Mouse (Mus musculus) MEL (cell line): ENCODE measurements around the gene Itgb2.
A peak's percentile ranks its signal among the peaks of the same experiment; 100 is the strongest.

Experiments used
- CTCF ChIP-seq, 3 experiments: IDR thresholded peaks in 2 of 3; conservative IDR thresholded peaks in 1 of 3; 2 replicates each; pipeline ENCODE4 v1.5.1; 2011 to 2012; ENCODE audit warnings: low read length in 3 of 3, low read depth in 2 of 3, mild to moderate bottlenecking in 2 of 3, improper control_type of control experiment in 1 of 3, inconsistent platforms in 1 of 3, mixed read lengths in 1 of 3, moderate library complexity in 1 of 3; ENCODE audit not compliant: control insufficient read depth in 1 of 3, insufficient read depth in 1 of 3, poor library complexity in 1 of 3, severe bottlenecking in 1 of 3
- E2F4 ChIP-seq: IDR thresholded peaks from 2 replicates; pipeline ENCODE4 v1.6.1; 2011; ENCODE audit warnings: low read depth, low read length, improper control_type of control experiment, borderline replicate concordance
- EP300 ChIP-seq, 2 experiments: IDR thresholded peaks; 2 replicates each; pipeline ENCODE4 v1.6.1; 2011; ENCODE audit warnings: improper control_type of control experiment in 2 of 2, low read length in 2 of 2, low read depth in 1 of 2, mild to moderate bottlenecking in 1 of 2
- GATA1 ChIP-seq: IDR thresholded peaks from 2 replicates; pipeline ENCODE4 v1.6.1; 2011; ENCODE audit warnings: low read depth, low read length, improper control_type of control experiment
- JUND ChIP-seq: IDR thresholded peaks from 2 replicates; pipeline ENCODE4 v1.6.1; 2011; ENCODE audit warnings: low read depth, mild to moderate bottlenecking, improper control_type of control experiment, low read length
- KAT2A ChIP-seq: conservative IDR thresholded peaks from 2 replicates; pipeline ENCODE4 v1.6.1; 2012; ENCODE audit warnings: low read depth, low read length, improper control_type of control experiment, inconsistent platforms
- MEF2A ChIP-seq: IDR thresholded peaks from 2 replicates; pipeline ENCODE4 v1.6.1; 2014; ENCODE audit warnings: low read depth, mild to moderate bottlenecking, inconsistent platforms, low read length, improper control_type of control experiment; ENCODE audit not compliant: poor library complexity, insufficient replicate concordance, severe bottlenecking; ENCODE audit errors: extremely low read depth
- MYB ChIP-seq: IDR thresholded peaks from 2 replicates; pipeline ENCODE4 v1.6.1; 2011; ENCODE audit warnings: mild to moderate bottlenecking, low read depth, low read length, improper control_type of control experiment
- POLR2A ChIP-seq, 2 experiments: IDR thresholded peaks; 2 replicates each; pipeline ENCODE4 v1.6.1; 2011 to 2012; ENCODE audit warnings: low read length in 2 of 2, mild to moderate bottlenecking in 2 of 2, control low read depth in 1 of 2, improper control_type of control experiment in 1 of 2, low read depth in 1 of 2, moderate library complexity in 1 of 2; ENCODE audit not compliant: control insufficient read depth in 1 of 2, insufficient read depth in 1 of 2, poor library complexity in 1 of 2
- RAD21 ChIP-seq: IDR thresholded peaks from 2 replicates; pipeline ENCODE4 v1.6.1; 2011; ENCODE audit warnings: mild to moderate bottlenecking, low read depth, low read length, improper control_type of control experiment
- ZC3H11A ChIP-seq: IDR thresholded peaks from 2 replicates; pipeline ENCODE4 v1.6.1; 2012; ENCODE audit warnings: low read depth, mild to moderate bottlenecking, inconsistent platforms, low read length, improper control_type of control experiment

DNA sequence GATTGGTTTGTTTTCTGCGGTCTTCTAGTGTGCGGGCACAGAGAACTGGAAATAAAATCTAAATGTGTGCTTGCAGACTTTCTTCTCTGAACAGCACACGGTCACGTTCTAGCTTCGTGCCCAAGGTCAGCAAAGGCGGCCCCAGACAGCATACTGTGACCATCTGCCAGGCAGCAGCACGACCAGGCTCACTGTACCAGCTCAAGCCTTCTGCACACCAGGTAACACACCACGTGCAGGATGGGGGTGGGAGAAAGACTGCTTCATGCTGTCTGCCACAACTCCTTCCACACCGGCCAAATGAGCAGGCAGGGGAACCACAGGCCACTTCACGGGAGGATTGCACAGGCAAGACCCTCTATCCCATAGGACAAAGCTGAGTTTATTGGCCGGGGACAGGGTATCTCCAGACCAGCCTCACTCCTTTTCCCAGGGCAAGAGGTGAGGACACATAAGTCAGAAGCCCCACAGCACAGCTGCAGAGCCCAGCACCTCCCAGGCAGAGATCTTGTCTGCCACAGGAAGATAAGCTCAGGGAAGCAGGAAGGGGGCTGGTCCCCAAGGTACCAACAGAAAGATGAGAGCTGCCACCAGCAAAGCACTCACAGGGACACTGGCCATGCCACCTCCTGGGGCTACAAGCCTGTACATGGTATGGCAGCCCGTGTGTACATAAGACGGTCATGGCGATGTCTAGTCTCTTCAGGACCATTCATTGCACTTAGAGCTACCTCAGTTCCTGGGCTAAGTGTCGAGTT is 19.6 kb upstream of the Itgb2 start:
- TF ChIP-seq MYB = no peak
- no peak for TF ChIP-seq RAD21
- no peak for TF ChIP-seq ZC3H11A
- TF ChIP-seq JUND = no peak
- TF ChIP-seq E2F4 = no peak
- TF ChIP-seq POLR2A (IDR thresholded peaks at IDR 0.05; ENCODE audit: control insufficient read depth in 1 of 2, insufficient read depth in 1 of 2, low read depth in 1 of 2, low read length in 2 of 2, poor library complexity in 1 of 2) = no peak
- no peak for TF ChIP-seq CTCF (IDR thresholded peaks at IDR 0.05 in 2 of 3, conservative IDR thresholded peaks at IDR 0.05 in 1 of 3; ENCODE audit: control insufficient read depth in 1 of 3, insufficient read depth in 1 of 3, low read depth in 2 of 3, low read length in 3 of 3, poor library complexity in 1 of 3, severe bottlenecking in 1 of 3)
- TF ChIP-seq MEF2A = no peak
- 0 out of 2 replicates have a peak, but pooled peaks have one; percentile 5 for TF ChIP-seq GATA1
- TF ChIP-seq EP300 (IDR thresholded peaks at IDR 0.05; ENCODE audit: low read depth in 1 of 2, low read length in 2 of 2) = no peak
- no peak for TF ChIP-seq KAT2A
